Mouse (Mus musculus): ENCODE results near the gene Snapc5. TPM values are rescaled to one million over a fixed set of nuclear protein-coding genes. Genes with fewer than 3 reads are reported as not detected.
"Not testable (repeated sequence)": the region's sequence is repeated elsewhere in the genome, so short reads cannot be mapped to it uniquely, and the experiment has no call there.

Snapc5 gene
- polyA plus RNA-seq, 1 experiment from 2014 or later, result 28.5 TPM

GRCm38 (mm10) chr9:64197524-64197923 is 18.4 kb downstream of the Snapc5 start:
- Histone ChIP-seq H3K9ac (ENCODE audit: low read length) (no peak overlapping the region), H3K4me1 (replicated peaks; ENCODE audit: control insufficient read depth, insufficient read depth, low read length) (no peaks in the 10 kb centered on the region), H3K27ac (ENCODE audit: low read length) (no peak overlapping the region), H3K4me3 (ENCODE audit: low read length) (no peak overlapping the region), H3K4me2 (ENCODE audit: low read depth, low read length) (no peak overlapping the region), H3K9me3 (ENCODE audit: control insufficient read depth, low read length) (no peaks in the 10 kb centered on the region), H3K36me3 (ENCODE audit: control insufficient read depth, insufficient read depth, low read length) (peaks cover 4% of the 10 kb centered on the region; the same call in 1 of the 2 replicates), H3K27me3 (ENCODE audit: control insufficient read depth, insufficient read depth, low read depth, low read length) (no peaks in the 10 kb centered on the region)
- ATAC-seq (ENCODE audit: low read depth), result no peak
- 88% methylated on average over 8 of the region's 8 CpGs for WGBS

- WGBS, result 91% methylated on average over 5 of the region's 5 CpGs
- H3K27me3 ChIP-seq (ENCODE audit: control insufficient read depth, insufficient read depth, low read depth, low read length), result no peaks in the 10 kb centered on the region
- no peak overlapping the region for H3K4me3 ChIP-seq (ENCODE audit: low read length)
- H3K4me2 ChIP-seq (ENCODE audit: low read depth, low read length), result no peak overlapping the region
- no peaks in the 10 kb centered on the region for H3K4me1 ChIP-seq (replicated peaks; ENCODE audit: control insufficient read depth, insufficient read depth, low read length)
- H3K9ac ChIP-seq (ENCODE audit: low read length), result no peak overlapping the region
- H3K27ac ChIP-seq (ENCODE audit: low read length), result no peak overlapping the region
- ATAC-seq (ENCODE audit: low read depth), result no peak
- no peaks in the 10 kb centered on the region for H3K9me3 ChIP-seq (ENCODE audit: control insufficient read depth, low read length)
- peaks cover 3% of the 10 kb centered on the region; the same call in 1 of the 2 replicates for H3K36me3 ChIP-seq (ENCODE audit: control insufficient read depth, insufficient read depth, low read length)
Measured at GRCm38 (mm10) chr9:64198068-64198762, 19.1 kb downstream of the Snapc5 start.

GRCm38 (mm10) chr9:64198763-64199418 is 19.8 kb downstream of the Snapc5 start:
- 72% methylated on average over 7 of the region's 7 CpGs for WGBS
- not testable (repeated sequence) for ATAC-seq (ENCODE audit: low read depth)

GRCm38 (mm10) chr9:64199897-64200296 is 20.8 kb downstream of the Snapc5 start:
- WGBS, result 43% methylated on average over 2 of the region's 2 CpGs
- Histone ChIP-seq H3K27me3 (ENCODE audit: control insufficient read depth, insufficient read depth, low read depth, low read length) (no peaks in the 10 kb centered on the region), H3K4me2 (ENCODE audit: low read depth, low read length) (no peak overlapping the region), H3K4me1 (replicated peaks; ENCODE audit: control insufficient read depth, insufficient read depth, low read length) (no peaks in the 10 kb centered on the region), H3K9me3 (ENCODE audit: control insufficient read depth, low read length) (no peaks in the 10 kb centered on the region), H3K4me3 (ENCODE audit: low read length) (no peak overlapping the region), H3K27ac (ENCODE audit: low read length) (no peak overlapping the region), H3K9ac (ENCODE audit: low read length) (no peak overlapping the region), H3K36me3 (ENCODE audit: control insufficient read depth, insufficient read depth, low read length) (peaks cover 4% of the 10 kb centered on the region; the same call in 1 of the 2 replicates)
- ATAC-seq (ENCODE audit: low read depth), result no peak

More at GRCm38 (mm10) chr9:64198763-64199418, 19.8 kb downstream of the Snapc5 start:
- not testable (repeated sequence) for H3K9ac ChIP-seq (ENCODE audit: low read length); H3K4me3 ChIP-seq (ENCODE audit: low read length); H3K27me3 ChIP-seq (ENCODE audit: control insufficient read depth, insufficient read depth, low read depth, low read length); H3K4me2 ChIP-seq (ENCODE audit: low read depth, low read length); H3K27ac ChIP-seq (ENCODE audit: low read length); H3K36me3 ChIP-seq (ENCODE audit: control insufficient read depth, insufficient read depth, low read length); H3K9me3 ChIP-seq (ENCODE audit: control insufficient read depth, low read length); H3K4me1 ChIP-seq (replicated peaks; ENCODE audit: control insufficient read depth, insufficient read depth, low read length)

GRCm38 (mm10) chr9:64202331-64202730 is 23.3 kb downstream of the Snapc5 start:
- H3K9me3 ChIP-seq (ENCODE audit: control insufficient read depth, low read length), result no peaks in the 10 kb centered on the region
- H3K4me2 ChIP-seq (ENCODE audit: low read depth, low read length), result no peak overlapping the region
- H3K9ac ChIP-seq (ENCODE audit: low read length), result no peak overlapping the region
- no peak overlapping the region for H3K27ac ChIP-seq (ENCODE audit: low read length)
- no peaks in the 10 kb centered on the region for H3K4me1 ChIP-seq (replicated peaks; ENCODE audit: control insufficient read depth, insufficient read depth, low read length)
- H3K36me3 ChIP-seq (ENCODE audit: control insufficient read depth, insufficient read depth, low read length), result peaks cover 4% of the 10 kb centered on the region
- no peak for ATAC-seq (ENCODE audit: low read depth)
- H3K27me3 ChIP-seq (ENCODE audit: control insufficient read depth, insufficient read depth, low read depth, low read length), result no peaks in the 10 kb centered on the region
- H3K4me3 ChIP-seq (ENCODE audit: low read length), result no peak overlapping the region

GRCm38 (mm10) chr9:64202866-64203265 is 23.8 kb downstream of the Snapc5 start:
- Histone ChIP-seq H3K9me3 (ENCODE audit: control insufficient read depth, low read length) (no peaks in the 10 kb centered on the region), H3K9ac (ENCODE audit: low read length) (no peak overlapping the region), H3K36me3 (ENCODE audit: control insufficient read depth, insufficient read depth, low read length) (peaks cover 4% of the 10 kb centered on the region), H3K4me2 (ENCODE audit: low read depth, low read length) (no peak overlapping the region), H3K27ac (ENCODE audit: low read length) (no peak overlapping the region), H3K27me3 (ENCODE audit: control insufficient read depth, insufficient read depth, low read depth, low read length) (no peaks in the 10 kb centered on the region), H3K4me3 (ENCODE audit: low read length) (no peak overlapping the region), H3K4me1 (replicated peaks; ENCODE audit: control insufficient read depth, insufficient read depth, low read length) (no peaks in the 10 kb centered on the region)
- ATAC-seq (ENCODE audit: low read depth), result no peak

GRCm38 (mm10) chr9:64207509-64208084 is 28.5 kb downstream of the Snapc5 start:
- no peak overlapping the region for H3K27ac ChIP-seq (ENCODE audit: low read length)
- no peak overlapping the region for H3K4me2 ChIP-seq (ENCODE audit: low read depth, low read length)
- H3K36me3 ChIP-seq (ENCODE audit: control insufficient read depth, insufficient read depth, low read length), result peaks cover 11% of the 10 kb centered on the region
- 73% methylated on average over 3 of the region's 3 CpGs for WGBS
- no peaks in the 10 kb centered on the region for H3K9me3 ChIP-seq (ENCODE audit: control insufficient read depth, low read length)
- H3K4me3 ChIP-seq (ENCODE audit: low read length), result no peak overlapping the region
- ATAC-seq (ENCODE audit: low read depth), result no peak
- H3K4me1 ChIP-seq (replicated peaks; ENCODE audit: control insufficient read depth, insufficient read depth, low read length), result no peaks in the 10 kb centered on the region
- H3K27me3 ChIP-seq (ENCODE audit: control insufficient read depth, insufficient read depth, low read depth, low read length), result no peaks in the 10 kb centered on the region
- no peak overlapping the region for H3K9ac ChIP-seq (ENCODE audit: low read length)

- H3K4me3 ChIP-seq (ENCODE audit: low read length), result no peak overlapping the region
- no peaks in the 10 kb centered on the region for H3K4me1 ChIP-seq (replicated peaks; ENCODE audit: control insufficient read depth, insufficient read depth, low read length)
- no peak overlapping the region for H3K9ac ChIP-seq (ENCODE audit: low read length)
- H3K27ac ChIP-seq (ENCODE audit: low read length), result no peak overlapping the region
- no peaks in the 10 kb centered on the region for H3K27me3 ChIP-seq (ENCODE audit: control insufficient read depth, insufficient read depth, low read depth, low read length)
- H3K4me2 ChIP-seq (ENCODE audit: low read depth, low read length), result no peak overlapping the region
- H3K36me3 ChIP-seq (ENCODE audit: control insufficient read depth, insufficient read depth, low read length), result peaks cover 6% of the 10 kb centered on the region; the same call in 1 of the 2 replicates
- no peaks in the 10 kb centered on the region for H3K9me3 ChIP-seq (ENCODE audit: control insufficient read depth, low read length)
- ATAC-seq (ENCODE audit: low read depth), result no peak
- WGBS, result 87% methylated on average over 17 of the region's 17 CpGs
Measured at GRCm38 (mm10) chr9:64214452-64214851, 35.4 kb downstream of the Snapc5 start.

- Histone ChIP-seq H3K36me3 (ENCODE audit: control insufficient read depth, insufficient read depth, low read length) (peaks cover 5% of the 10 kb centered on the region; the same call in 1 of the 2 replicates), H3K4me2 (ENCODE audit: low read depth, low read length) (no peak overlapping the region), H3K27ac (ENCODE audit: low read length) (no peak overlapping the region), H3K9me3 (ENCODE audit: control insufficient read depth, low read length) (no peaks in the 10 kb centered on the region), H3K27me3 (ENCODE audit: control insufficient read depth, insufficient read depth, low read depth, low read length) (no peaks in the 10 kb centered on the region), H3K4me1 (replicated peaks; ENCODE audit: control insufficient read depth, insufficient read depth, low read length) (no peaks in the 10 kb centered on the region), H3K4me3 (ENCODE audit: low read length) (no peak overlapping the region), H3K9ac (ENCODE audit: low read length) (no peak overlapping the region)
- WGBS, result 32% methylated on average over 4 of the region's 4 CpGs
- ATAC-seq (ENCODE audit: low read depth), result no peak
Measured at GRCm38 (mm10) chr9:64216090-64216489, 37.0 kb downstream of the Snapc5 start.

Data from lung, embryonic 16.5 days (tissue).